Mouse (Mus musculus): ENCODE measurements around the gene Gpc5. TPM values are rescaled to one million over a fixed set of nuclear protein-coding genes. Genes with fewer than 3 reads are reported as not detected.

Gene Gpc5
- polyA plus RNA-seq, 1 experiment from 2014 or later: 1.5 TPM

DNA sequence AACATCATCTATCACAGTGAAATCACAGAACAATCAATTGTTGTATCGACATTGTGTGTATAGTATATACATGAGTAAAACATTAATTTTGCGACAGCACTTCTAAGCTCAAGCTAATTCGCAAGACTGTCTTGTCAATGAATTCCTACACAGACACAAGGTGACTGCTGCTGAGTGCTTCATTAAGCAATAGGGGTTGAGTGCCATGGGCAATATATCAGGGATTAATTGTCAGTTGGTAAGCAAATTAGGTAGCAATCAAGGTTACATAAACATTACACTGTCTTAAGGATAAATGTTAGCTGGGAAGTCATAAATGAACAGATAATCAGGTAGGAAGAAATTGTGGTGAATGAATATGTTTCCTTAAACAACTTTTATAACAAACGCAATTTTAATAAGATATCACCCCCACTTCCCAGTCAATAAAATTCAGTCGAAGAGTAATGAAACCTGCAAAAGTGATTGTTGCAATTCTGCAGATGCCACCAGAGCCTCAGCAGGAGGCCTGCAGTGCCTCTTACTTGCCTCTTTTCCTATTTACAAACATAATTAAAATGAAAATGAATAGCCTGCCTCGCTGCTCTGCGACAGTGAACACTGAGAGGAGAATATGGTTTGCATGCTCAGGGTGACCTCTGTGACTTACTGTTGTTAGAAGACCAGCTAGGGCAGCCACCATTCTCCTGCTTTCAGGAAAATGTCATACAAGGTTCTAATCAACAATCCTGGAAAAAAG, 539.3 kb downstream of the Gpc5 start:
- H3K36me3 ChIP-seq (replicated peaks): no peaks in the 10 kb centered on the region
- 83% methylated on average over 7 of the region's 7 CpGs for WGBS
- 0 out of 2 replicates have a peak, but pooled peaks cover 4% of the 10 kb centered on the region for H3K9me3 ChIP-seq
- H3K27ac ChIP-seq (replicated peaks): no peak overlapping the region
- no peak overlapping the region for H3K4me3 ChIP-seq
- H3K27me3 ChIP-seq (replicated peaks; ENCODE audit: low read depth, poor library complexity, severe bottlenecking): no peaks in the 10 kb centered on the region
- DNase-seq (ENCODE audit: low spot score): no peak
- no peaks in the 10 kb centered on the region for H3K4me1 ChIP-seq

DNA sequence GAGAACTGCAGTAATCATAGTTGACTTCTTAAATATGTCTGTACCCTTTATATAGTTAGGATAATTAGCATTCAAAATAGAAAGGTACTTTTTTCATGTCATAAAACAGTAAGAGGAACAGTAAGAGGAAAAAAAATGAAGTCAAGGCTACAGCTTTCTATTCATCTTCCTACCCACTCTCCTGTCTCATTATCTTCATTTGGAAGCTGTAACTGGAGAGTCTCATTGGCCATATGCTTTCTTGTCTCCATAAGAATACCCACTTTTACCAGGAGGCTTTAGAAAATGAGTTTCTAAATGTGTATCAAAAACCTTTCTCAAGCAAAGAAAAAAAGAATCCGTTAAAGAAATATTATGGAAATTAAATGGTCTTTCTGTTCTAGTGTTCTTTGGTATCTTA, 541.3 kb downstream of the Gpc5 start:
- H3K27ac ChIP-seq (replicated peaks): no peak overlapping the region
- no peaks in the 10 kb centered on the region for H3K36me3 ChIP-seq (replicated peaks)
- no peak for DNase-seq (ENCODE audit: low spot score)
- H3K4me3 ChIP-seq: no peak overlapping the region
- 0 out of 2 replicates have a peak, but pooled peaks cover 4% of the 10 kb centered on the region for H3K9me3 ChIP-seq
- H3K4me1 ChIP-seq: no peaks in the 10 kb centered on the region
- no peaks in the 10 kb centered on the region for H3K27me3 ChIP-seq (replicated peaks; ENCODE audit: low read depth, poor library complexity, severe bottlenecking)
- WGBS: 85% methylated on average over 1 of the region's 1 CpGs

DNA sequence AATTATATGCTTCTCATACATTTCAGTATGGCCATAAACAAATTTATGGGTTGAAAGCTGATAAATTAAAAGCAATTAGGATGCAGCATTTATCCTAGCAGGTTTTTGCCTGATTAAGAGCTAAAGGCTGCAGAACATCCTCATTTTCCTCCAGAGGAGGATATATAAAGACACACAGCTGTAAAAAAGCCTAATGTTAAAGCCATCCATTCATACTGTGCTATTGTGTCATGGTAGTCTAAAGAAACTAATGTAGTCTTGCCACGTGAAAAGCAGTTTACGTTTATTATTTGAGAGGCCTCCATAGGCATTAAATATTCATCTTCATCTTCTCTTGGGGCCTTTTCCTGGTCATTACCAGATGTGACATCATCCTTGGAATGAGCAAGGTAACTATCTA, 587.9 kb downstream of the Gpc5 start:
- no peak for DNase-seq (ENCODE audit: low spot score)
- no peak overlapping the region for H3K4me3 ChIP-seq
- H3K4me1 ChIP-seq: no peaks in the 10 kb centered on the region
- H3K36me3 ChIP-seq (replicated peaks): no peaks in the 10 kb centered on the region
- no peaks in the 10 kb centered on the region for H3K27me3 ChIP-seq (replicated peaks; ENCODE audit: low read depth, poor library complexity, severe bottlenecking)
- H3K27ac ChIP-seq (replicated peaks): no peak overlapping the region
- H3K9me3 ChIP-seq: no peaks in the 10 kb centered on the region
- 87% methylated on average over 2 of the region's 2 CpGs for WGBS

DNA sequence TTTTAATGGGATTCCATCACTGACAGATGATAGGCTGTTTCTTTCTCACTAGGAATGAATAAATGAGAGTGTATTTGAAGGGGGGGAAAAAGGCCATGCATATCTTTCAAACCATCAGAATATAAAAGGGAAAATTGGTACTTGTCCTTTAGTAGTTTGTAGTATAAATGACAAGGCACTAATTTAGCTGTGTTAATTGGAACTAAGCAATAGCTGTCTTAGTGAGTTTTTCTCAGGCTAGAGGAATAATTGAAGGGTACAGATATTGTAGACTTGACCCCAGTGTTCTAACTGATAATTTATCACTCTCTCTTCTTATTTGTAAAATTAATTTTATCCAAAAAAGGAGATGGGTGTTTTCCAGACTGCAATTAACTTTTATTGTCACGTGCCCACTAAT, 654.0 kb downstream of the Gpc5 start:
- Histone ChIP-seq H3K27ac (replicated peaks) (no peak overlapping the region), H3K9me3 (no peaks in the 10 kb centered on the region), H3K4me1 (no peaks in the 10 kb centered on the region), H3K36me3 (replicated peaks) (no peaks in the 10 kb centered on the region), H3K27me3 (replicated peaks; ENCODE audit: low read depth, poor library complexity, severe bottlenecking) (no peaks in the 10 kb centered on the region), H3K4me3 (no peak overlapping the region)
- no peak for DNase-seq (ENCODE audit: low spot score)
- WGBS: 92% methylated on average over 1 of the region's 1 CpGs

DNA sequence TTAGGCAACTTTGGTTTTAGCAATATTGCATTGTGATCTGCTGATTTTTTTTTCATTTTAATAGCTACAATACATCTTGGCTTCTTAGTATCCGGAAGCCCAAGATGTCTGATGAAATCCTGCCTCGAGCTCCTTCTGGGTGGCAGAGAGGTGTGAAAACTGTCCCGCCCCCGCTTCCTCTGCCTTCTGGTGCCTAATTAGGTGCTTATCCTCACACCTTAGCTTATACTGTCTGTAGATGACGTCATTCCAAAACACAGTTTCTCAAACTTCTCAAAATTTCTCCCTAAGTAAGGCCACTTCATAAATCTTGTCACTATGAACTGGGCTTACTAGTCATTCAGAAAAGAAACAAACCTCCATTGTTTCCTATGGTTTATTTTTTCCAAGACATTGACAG, 668.2 kb downstream of the Gpc5 start:
- H3K4me3 ChIP-seq: no peak overlapping the region
- no peak overlapping the region for H3K27ac ChIP-seq (replicated peaks)
- no peak for DNase-seq (ENCODE audit: low spot score)
- 81% methylated on average over 5 of the region's 5 CpGs for WGBS
- H3K36me3 ChIP-seq (replicated peaks): no peaks in the 10 kb centered on the region
- H3K4me1 ChIP-seq: no peaks in the 10 kb centered on the region
- H3K27me3 ChIP-seq (replicated peaks; ENCODE audit: low read depth, poor library complexity, severe bottlenecking): no peaks in the 10 kb centered on the region
- H3K9me3 ChIP-seq: no peaks in the 10 kb centered on the region

DNA sequence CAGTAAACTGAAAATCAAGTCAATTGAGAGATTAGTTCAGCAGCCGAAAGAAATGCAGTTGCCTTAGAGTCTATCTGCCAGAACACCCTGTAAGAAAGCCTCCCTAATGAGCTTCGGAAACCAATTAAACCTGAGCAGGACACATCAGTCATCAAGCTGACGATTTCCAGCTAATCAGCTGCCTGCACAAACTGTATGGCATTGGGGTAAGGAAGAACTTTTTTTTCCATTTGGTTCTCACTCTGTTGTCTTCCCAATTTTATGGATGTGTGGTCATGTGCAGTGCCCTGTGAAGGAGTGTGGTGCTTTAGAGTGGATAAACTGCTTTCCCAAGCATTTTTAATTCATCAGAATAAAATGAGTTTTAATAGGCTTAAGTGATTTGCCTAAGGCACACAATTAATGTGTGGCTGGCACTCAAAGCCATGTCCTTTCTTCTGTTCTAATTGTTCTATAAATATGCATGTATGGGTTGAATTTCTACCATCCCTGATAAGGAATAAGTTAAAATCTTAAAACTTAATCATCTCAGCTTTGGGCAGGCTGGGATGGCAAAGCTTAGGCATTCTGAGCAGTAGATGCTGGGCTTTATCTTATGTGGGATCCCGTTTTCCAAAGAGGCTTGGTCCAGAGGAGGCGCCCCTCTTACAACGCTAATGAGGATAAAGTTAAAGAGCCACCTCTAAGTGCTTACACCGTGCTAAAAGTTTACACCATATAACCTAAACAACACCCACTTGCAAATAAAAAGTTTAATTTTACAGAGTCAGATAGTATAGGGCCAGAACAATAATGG, 687.6 kb downstream of the Gpc5 start:
- Histone ChIP-seq H3K9me3 (0 out of 2 replicates have a peak, but pooled peaks cover 3% of the 10 kb centered on the region), H3K4me1 (no peaks in the 10 kb centered on the region), H3K27me3 (replicated peaks; ENCODE audit: low read depth, poor library complexity, severe bottlenecking) (no peaks in the 10 kb centered on the region), H3K27ac (replicated peaks) (no peak overlapping the region), H3K4me3 (no peak overlapping the region), H3K36me3 (replicated peaks) (no peaks in the 10 kb centered on the region)
- DNase-seq (ENCODE audit: low spot score): no peak
- WGBS: 67% methylated on average over 7 of the region's 7 CpGs

DNA sequence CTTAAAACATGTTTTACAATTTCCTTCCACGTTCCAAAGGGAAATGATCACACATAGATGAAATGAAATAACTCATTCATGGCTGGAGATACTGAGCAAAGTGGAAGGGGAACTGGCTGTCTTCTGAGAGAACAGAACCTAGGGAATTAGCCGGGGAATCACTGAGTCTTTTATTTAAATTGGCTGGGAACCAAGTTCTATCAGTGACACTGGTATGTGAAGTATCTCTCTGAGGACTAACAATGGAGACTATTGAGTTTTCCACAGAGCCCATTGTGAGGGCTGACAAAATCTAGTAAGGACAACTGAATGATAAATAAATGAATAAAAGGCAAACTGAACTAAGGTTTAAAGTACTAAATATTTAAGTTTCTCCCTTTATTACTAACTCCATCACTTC, 712.7 kb downstream of the Gpc5 start:
- no peak overlapping the region for H3K27ac ChIP-seq (replicated peaks)
- H3K4me3 ChIP-seq: no peak overlapping the region
- no peak for DNase-seq (ENCODE audit: low spot score)
- H3K9me3 ChIP-seq: no peaks in the 10 kb centered on the region
- H3K36me3 ChIP-seq (replicated peaks): no peaks in the 10 kb centered on the region
- WGBS: 29% methylated on average over 2 of the region's 2 CpGs
- H3K4me1 ChIP-seq: no peaks in the 10 kb centered on the region
- H3K27me3 ChIP-seq (replicated peaks; ENCODE audit: low read depth, poor library complexity, severe bottlenecking): no peaks in the 10 kb centered on the region

DNA sequence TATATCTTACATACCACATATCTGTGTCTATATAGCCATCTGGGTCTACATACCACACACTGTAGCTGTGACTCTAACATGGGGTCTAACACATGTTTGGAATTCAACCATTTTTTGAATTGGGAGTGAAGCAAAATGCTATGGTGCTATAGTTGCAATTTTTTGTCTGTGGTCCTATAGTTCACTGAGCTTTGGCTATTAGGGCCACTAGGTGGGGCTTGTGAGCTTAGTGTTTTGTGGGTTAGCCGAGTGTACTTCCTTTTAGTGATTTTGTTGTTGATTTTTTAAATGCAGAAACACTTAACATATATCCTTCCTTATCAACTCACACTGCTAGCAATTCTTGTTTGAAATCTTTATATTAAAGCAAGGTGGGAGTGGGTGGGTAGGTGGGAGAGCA, 727.0 kb downstream of the Gpc5 start:
- DNase-seq (ENCODE audit: low spot score): peak; percentile 37
- no peak overlapping the region for H3K4me3 ChIP-seq
- no peaks in the 10 kb centered on the region for H3K9me3 ChIP-seq
- no peaks in the 10 kb centered on the region for H3K4me1 ChIP-seq
- WGBS: 22% methylated on average over 1 of the region's 1 CpGs
- H3K27ac ChIP-seq (replicated peaks): no peak overlapping the region
- H3K36me3 ChIP-seq (replicated peaks): no peaks in the 10 kb centered on the region
- no peaks in the 10 kb centered on the region for H3K27me3 ChIP-seq (replicated peaks; ENCODE audit: low read depth, poor library complexity, severe bottlenecking)

DNA sequence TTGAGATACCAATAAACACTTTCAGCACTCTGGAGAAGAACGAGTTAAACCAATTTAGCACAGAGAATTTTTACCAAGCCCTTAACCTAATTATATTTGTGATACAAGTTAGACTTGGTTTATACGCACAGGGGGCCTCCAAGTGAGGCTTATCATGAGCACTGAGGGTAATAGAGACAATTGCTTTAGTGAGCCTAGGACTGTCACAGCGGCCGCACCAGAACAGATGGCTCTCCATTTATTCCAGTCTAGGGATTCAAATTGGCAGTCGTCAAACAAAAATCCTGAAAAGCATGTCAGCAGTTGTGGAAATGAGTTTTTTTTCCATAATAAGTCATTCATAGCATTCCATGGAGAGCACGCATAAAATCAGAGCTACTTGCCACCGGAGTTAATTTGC, 729.6 kb downstream of the Gpc5 start:
- Histone ChIP-seq H3K27me3 (replicated peaks; ENCODE audit: low read depth, poor library complexity, severe bottlenecking) (no peaks in the 10 kb centered on the region), H3K4me1 (no peaks in the 10 kb centered on the region), H3K27ac (replicated peaks) (no peak overlapping the region), H3K4me3 (no peak overlapping the region), H3K36me3 (replicated peaks) (no peaks in the 10 kb centered on the region), H3K9me3 (no peaks in the 10 kb centered on the region)
- DNase-seq (ENCODE audit: low spot score): no peak
- 88% methylated on average over 7 of the region's 7 CpGs for WGBS

DNA sequence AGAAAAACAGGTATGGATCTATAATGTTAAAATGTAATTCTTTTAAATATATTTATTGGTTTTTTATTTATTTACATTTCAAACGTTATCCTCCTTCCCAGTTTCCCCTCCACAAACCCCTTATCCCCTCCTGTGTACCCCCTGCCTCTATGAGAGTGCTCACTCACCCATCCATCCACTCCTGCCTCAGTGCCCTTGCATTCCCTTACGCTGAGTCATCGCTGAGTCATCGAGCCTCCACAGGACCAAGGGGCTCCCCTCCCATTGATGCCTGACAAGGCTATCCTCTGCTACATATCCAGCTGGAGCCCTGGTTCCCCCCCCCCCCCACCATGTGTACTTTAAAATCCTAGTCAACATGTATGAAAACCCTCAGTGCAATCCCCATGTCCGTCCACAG, 738.5 kb downstream of the Gpc5 start:
- H3K27ac ChIP-seq (replicated peaks): no peak overlapping the region
- no peaks in the 10 kb centered on the region for H3K36me3 ChIP-seq (replicated peaks)
- no peak for DNase-seq (ENCODE audit: low spot score)
- no peaks in the 10 kb centered on the region for H3K4me1 ChIP-seq
- no peaks in the 10 kb centered on the region for H3K9me3 ChIP-seq
- no peaks in the 10 kb centered on the region for H3K27me3 ChIP-seq (replicated peaks; ENCODE audit: low read depth, poor library complexity, severe bottlenecking)
- 76% methylated on average over 5 of the region's 5 CpGs for WGBS
- no peak overlapping the region for H3K4me3 ChIP-seq

DNA sequence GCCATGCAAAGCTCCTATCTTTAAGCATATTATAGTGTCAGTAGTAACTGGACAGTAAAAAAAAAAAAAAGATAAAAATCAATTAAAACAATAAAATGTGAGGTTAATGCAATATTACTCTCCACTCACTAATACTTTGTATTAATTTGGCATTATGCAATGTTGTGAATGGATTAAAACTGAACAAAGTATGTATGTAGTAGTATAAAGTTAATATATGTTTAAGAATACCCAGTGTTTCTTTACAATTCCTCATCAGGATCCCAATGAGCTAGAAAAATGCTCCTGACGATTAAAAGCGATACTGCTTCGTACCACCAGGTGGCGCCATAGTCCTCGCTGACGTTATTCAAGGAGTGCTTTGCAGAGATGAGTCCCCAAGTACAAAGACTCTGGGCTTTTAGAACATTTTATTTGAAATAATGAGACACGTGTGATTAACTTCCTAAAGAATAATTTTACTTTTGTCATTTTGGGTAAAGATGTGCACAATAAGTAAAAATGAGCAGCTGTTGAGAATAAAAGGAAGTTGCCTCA, 739.3 kb downstream of the Gpc5 start:
- H3K4me3 ChIP-seq: no peak overlapping the region
- H3K27me3 ChIP-seq (replicated peaks; ENCODE audit: low read depth, poor library complexity, severe bottlenecking): no peaks in the 10 kb centered on the region
- DNase-seq (ENCODE audit: low spot score): peak; percentile 76
- no peak overlapping the region for H3K27ac ChIP-seq (replicated peaks)
- 2% methylated on average over 7 of the region's 7 CpGs for WGBS
- no peaks in the 10 kb centered on the region for H3K36me3 ChIP-seq (replicated peaks)
- H3K4me1 ChIP-seq: no peaks in the 10 kb centered on the region
- no peaks in the 10 kb centered on the region for H3K9me3 ChIP-seq

DNA sequence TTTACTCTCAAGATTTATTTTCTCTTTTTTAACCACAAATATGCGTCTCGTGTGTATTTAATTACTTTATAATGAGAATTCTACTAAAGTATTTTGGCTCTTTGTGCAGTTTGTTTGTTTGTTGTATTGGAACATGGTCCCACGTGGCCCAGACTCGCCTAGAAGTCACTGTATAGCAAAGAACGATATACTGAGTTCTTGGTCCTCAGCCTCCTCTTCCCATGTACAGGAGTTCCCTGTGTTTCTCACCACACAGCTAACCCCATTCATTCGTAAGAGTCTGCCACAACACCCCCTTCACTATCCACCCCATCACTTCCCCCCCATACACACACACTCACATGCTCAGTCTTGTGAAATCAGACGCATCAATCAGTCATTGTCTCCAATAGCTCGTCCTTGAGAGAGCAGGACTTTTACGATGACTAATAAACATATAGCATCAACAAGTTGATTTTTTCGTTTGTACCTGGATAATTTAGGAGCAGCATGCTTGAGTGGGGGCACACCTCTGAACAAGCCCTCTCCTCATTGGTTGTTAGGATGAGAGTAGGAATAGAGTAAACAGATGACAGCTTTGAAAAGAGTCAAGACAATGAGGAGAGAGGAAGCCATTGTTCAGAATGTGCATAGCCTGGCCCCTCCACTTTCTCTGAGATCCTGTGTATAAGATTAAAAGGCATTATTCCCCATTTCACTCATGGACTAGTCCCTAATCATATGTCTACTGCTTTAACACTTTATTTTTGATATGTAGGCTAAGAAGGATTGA, 740.0 kb downstream of the Gpc5 start:
- 83% methylated on average over 10 of the region's 10 CpGs for WGBS
- Histone ChIP-seq H3K4me3 (no peak overlapping the region), H3K36me3 (replicated peaks) (no peaks in the 10 kb centered on the region), H3K27ac (replicated peaks) (no peak overlapping the region), H3K4me1 (no peaks in the 10 kb centered on the region), H3K9me3 (no peaks in the 10 kb centered on the region), H3K27me3 (replicated peaks; ENCODE audit: low read depth, poor library complexity, severe bottlenecking) (no peaks in the 10 kb centered on the region)
- DNase-seq (ENCODE audit: low spot score): no peak
